In genomic region chr5:107965355-107965991, GRCm38 (mm10) we compare ENCODE assay signal across 18 mouse cellular contexts. TPM values are rescaled to one million over a fixed set of nuclear protein-coding genes. Genes with fewer than 3 reads are reported as not detected.
DNase-seq lines count a peak whose midpoint lies in the region; ATAC-seq lines count a peak whose summit lies in the region.
"Had no signal": no experiment of that assay in that cellular context is flagged by ENCODE, and none has a peak within 500 bp of the region (broad histone marks: within the 10 kb centered on the region; RNA-seq: fewer than 3 reads in every experiment).

No protein-coding gene starts in this region.

- H3K4me3 ChIP-seq in embryonic facial prominence, embryonic 13.5 days: no peak overlapping the region
- no peak overlapping the region for H3K4me3 ChIP-seq in embryonic facial prominence, embryonic 10.5 days
- peak overlapping the region; percentile 73 for H3K4me3 ChIP-seq in megakaryocyte, embryonic 14.5 days (replicated peaks)
- no peak overlapping the region for H3K4me3 ChIP-seq in liver, embryonic 11.5 days (ENCODE audit: low read depth, low read length)
- H3K4me3 ChIP-seq in macrophage (ENCODE audit: inconsistent target): no peak overlapping the region
- H3K4me3 ChIP-seq in hindbrain, embryonic 16.5 days (ENCODE audit: low read length): no peak overlapping the region
- H3K4me3 ChIP-seq: heart, adult 2 months; hindbrain, embryonic 10.5 days; midbrain, embryonic 12.5 days had no signal

- WGBS in embryonic facial prominence, embryonic 13.5 days: 76% methylated on average over 9 of the region's 9 CpGs
- 84% methylated on average over 9 of the region's 9 CpGs for WGBS in embryonic facial prominence, embryonic 10.5 days
- 60% methylated on average over 9 of the region's 9 CpGs for WGBS in liver, embryonic 11.5 days
- 76% methylated on average over 7 of the region's 9 CpGs for WGBS in macrophage (ENCODE audit: missing documents)
- WGBS in hindbrain, embryonic 16.5 days: 72% methylated on average over 9 of the region's 9 CpGs

- H3K79me2 ChIP-seq in macrophage (ENCODE audit: inconsistent target): peaks cover 85% of the 10 kb centered on the region

- H3K9me3 ChIP-seq in embryonic facial prominence, embryonic 13.5 days: no peaks in the 10 kb centered on the region
- no peaks in the 10 kb centered on the region for H3K9me3 ChIP-seq in embryonic facial prominence, embryonic 10.5 days
- H3K9me3 ChIP-seq in megakaryocyte, embryonic 14.5 days: no peaks in the 10 kb centered on the region
- H3K9me3 ChIP-seq in liver, embryonic 11.5 days (ENCODE audit: control insufficient read depth, low read length): no peaks in the 10 kb centered on the region
- H3K9me3 ChIP-seq in hindbrain, embryonic 16.5 days (ENCODE audit: control insufficient read depth, low read length): no peaks in the 10 kb centered on the region
- H3K9me3 ChIP-seq: hindbrain, embryonic 10.5 days; midbrain, embryonic 12.5 days had no signal

- peak overlapping the region; percentile 51; the same call in 1 of the 2 replicates for H3K27ac ChIP-seq in embryonic facial prominence, embryonic 13.5 days
- no peak overlapping the region for H3K27ac ChIP-seq in embryonic facial prominence, embryonic 10.5 days (replicated peaks)
- H3K27ac ChIP-seq in liver, embryonic 11.5 days (ENCODE audit: low read depth, low read length): peak overlapping the region; percentile 70
- H3K27ac ChIP-seq in macrophage: peak overlapping the region; percentile 51; the same call in 1 of the 2 replicates
- no peak overlapping the region for H3K27ac ChIP-seq in hindbrain, embryonic 16.5 days (ENCODE audit: low read depth, low read length)
- H3K27ac ChIP-seq: heart, adult 2 months; hindbrain, embryonic 10.5 days; midbrain, embryonic 12.5 days had no signal

- H3K4me2 ChIP-seq in embryonic facial prominence, embryonic 13.5 days: no peak overlapping the region
- H3K4me2 ChIP-seq in liver, embryonic 11.5 days: peak overlapping the region; percentile 48
- H3K4me2 ChIP-seq in hindbrain, embryonic 16.5 days (ENCODE audit: low read length): no peak overlapping the region
- H3K4me2 ChIP-seq: midbrain, embryonic 12.5 days had no signal

- DNase-seq in embryonic facial prominence, embryonic 10.5 days (ENCODE audit: low spot score): no peak
- DNase-seq in liver, embryonic 11.5 days (ENCODE audit: low spot score): no peak
- DNase-seq: cerebellum, adult 2 months; gastrocnemius, postnatal 14 days; heart, adult 2 months; kidney, adult 2 months; kidney, postnatal 36 days; layer of hippocampus, adult 9-11 months; lung, adult 2 months had no signal

- H3K9ac ChIP-seq in embryonic facial prominence, embryonic 13.5 days: no peak overlapping the region
- no peak overlapping the region for H3K9ac ChIP-seq in liver, embryonic 11.5 days (ENCODE audit: low read depth, low read length)
- no peak overlapping the region for H3K9ac ChIP-seq in hindbrain, embryonic 16.5 days (ENCODE audit: low read depth, low read length)
- H3K9ac ChIP-seq: midbrain, embryonic 12.5 days had no signal

- peaks cover 19% of the 10 kb centered on the region for H3K4me1 ChIP-seq in embryonic facial prominence, embryonic 13.5 days
- no peaks in the 10 kb centered on the region for H3K4me1 ChIP-seq in embryonic facial prominence, embryonic 10.5 days
- H3K4me1 ChIP-seq in megakaryocyte, embryonic 14.5 days: peaks cover 94% of the 10 kb centered on the region
- H3K4me1 ChIP-seq in liver, embryonic 11.5 days (replicated peaks; ENCODE audit: control insufficient read depth, insufficient read depth, low read length): peaks cover 53% of the 10 kb centered on the region
- peaks cover 12% of the 10 kb centered on the region for H3K4me1 ChIP-seq in hindbrain, embryonic 16.5 days (ENCODE audit: control insufficient read depth, insufficient read depth, low read depth, low read length)
- H3K4me1 ChIP-seq: hindbrain, embryonic 10.5 days; midbrain, embryonic 12.5 days had no signal

- ATAC-seq in embryonic facial prominence, embryonic 13.5 days (ENCODE audit: insufficient number of reproducible peaks, insufficient read depth, low FRiP score, low TSS enrichment, low read depth): no peak
- no peak for ATAC-seq in megakaryocyte, adult 5-6 weeks (ENCODE audit: poor library complexity, severe bottlenecking)
- ATAC-seq in liver, embryonic 11.5 days (replicated peaks; ENCODE audit: low FRiP score): peak; percentile 45; the same call in 1 of the 2 replicates
- ATAC-seq in hindbrain, embryonic 16.5 days: no peak
- no peak for ATAC-seq in megakaryocyte-erythroid progenitor cell, adult 5-6 weeks (replicated peaks; ENCODE audit: low FRiP score, low TSS enrichment, poor library complexity, severe bottlenecking)
- ATAC-seq: CD4-positive, CD25-positive, alpha-beta regulatory T cell, adult 4 months had no signal

- no peaks in the 10 kb centered on the region for H3K27me3 ChIP-seq in embryonic facial prominence, embryonic 13.5 days
- no peaks in the 10 kb centered on the region for H3K27me3 ChIP-seq in embryonic facial prominence, embryonic 10.5 days (replicated peaks; ENCODE audit: low read depth, poor library complexity, severe bottlenecking)
- no peaks in the 10 kb centered on the region for H3K27me3 ChIP-seq in megakaryocyte, embryonic 14.5 days (replicated peaks)
- H3K27me3 ChIP-seq in liver, embryonic 11.5 days (replicated peaks; ENCODE audit: control insufficient read depth, insufficient read depth, low read length): no peaks in the 10 kb centered on the region
- no peaks in the 10 kb centered on the region for H3K27me3 ChIP-seq in hindbrain, embryonic 16.5 days (replicated peaks; ENCODE audit: control insufficient read depth, insufficient read depth, low read length)
- H3K27me3 ChIP-seq: midbrain, embryonic 12.5 days had no signal

- no peaks in the 10 kb centered on the region for H3K36me3 ChIP-seq in embryonic facial prominence, embryonic 13.5 days
- no peaks in the 10 kb centered on the region for H3K36me3 ChIP-seq in embryonic facial prominence, embryonic 10.5 days (replicated peaks)
- peaks cover 6% of the 10 kb centered on the region for H3K36me3 ChIP-seq in megakaryocyte, embryonic 14.5 days (replicated peaks; ENCODE audit: low read length)
- H3K36me3 ChIP-seq in liver, embryonic 11.5 days (ENCODE audit: control insufficient read depth, insufficient read depth, low read length): no peaks in the 10 kb centered on the region
- no peaks in the 10 kb centered on the region for H3K36me3 ChIP-seq in macrophage (ENCODE audit: inconsistent target)
- no peaks in the 10 kb centered on the region for H3K36me3 ChIP-seq in hindbrain, embryonic 16.5 days (ENCODE audit: control insufficient read depth, insufficient read depth, low read length)
- H3K36me3 ChIP-seq: hindbrain, embryonic 10.5 days; midbrain, embryonic 12.5 days had no signal

RNA-seq across cellular contexts. Expression of gene Fam69a, which starts 21.4 kb away (rescaled TPM):
- polyA plus RNA-seq in embryonic facial prominence, embryonic 13.5 days (2015; fragmentation: Nextera tagmentation; extraction: Ambion mirVana): 25.5 and 26.1 TPM in 2 replicates
- polyA plus RNA-seq in embryonic facial prominence, embryonic 10.5 days (2016; fragmentation: Nextera tagmentation; extraction: Ambion mirVana): 16.5 and 16.7 TPM in 2 replicates
- 0.94 TPM in 1 of 2 replicates, not detected in the other for polyA plus RNA-seq in megakaryocyte, embryonic 14.5 days (2012; ENCODE audit: insufficient read depth, low replicate concordance)
- 138 and 149 TPM in 2 replicates for total RNA-seq in megakaryocyte, adult 5-6 weeks (2015)
- 55.5 and 60.0 TPM in 2 replicates for total RNA-seq in megakaryocyte, adult 5-6 weeks (2017)
- 19.5 and 20.6 TPM in 2 replicates for polyA plus RNA-seq in liver, embryonic 11.5 days (2014; fragmentation: Nextera tagmentation; extraction: Ambion mirVana)
- 10 to 100 TPM in 9 of 26 experiments, 1 to 10 TPM in 17; 2.1 to 13.4 (median 8.8) TPM for total RNA-seq in macrophage (2018; cell fraction: chromatin; rRNA removed)
- total RNA-seq in macrophage (2018; cell fraction: cytosol; rRNA removed): 10 to 100 TPM in 25 of 26 experiments, 1 to 10 TPM in 1; 9.2 to 20.7 (median 15.0) TPM
- 10 to 100 TPM in 25 of 26 experiments, 1 to 10 TPM in 1; 9.0 to 28.6 (median 15.9) TPM for total RNA-seq in macrophage (2018; cell fraction: nucleus; rRNA removed)
- polyA plus RNA-seq in macrophage (2018): 9.4 to 24.9 TPM (median 18.7 TPM) in 3 replicates
- 68.1 and 73.3 TPM in 2 replicates for polyA plus RNA-seq in hindbrain, embryonic 16.5 days (2015; fragmentation: Nextera tagmentation; extraction: Ambion mirVana)
- 29.1 and 44.1 TPM in 2 replicates for total RNA-seq in megakaryocyte-erythroid progenitor cell, adult 5-6 weeks (2014; fragmentation: Nextera tagmentation)
- total RNA-seq in megakaryocyte-erythroid progenitor cell, adult 5-6 weeks (2017): 19.2 and 23.6 TPM in 2 replicates

Comparison
In these comparisons a context has a peak if more than half of its experiments do, and no peak if none do; other contexts are left out.
1. H3K27ac ChIP-seq: peak in embryonic facial prominence, embryonic 13.5 days (single experiment), liver, embryonic 11.5 days (single experiment) and macrophage (single experiment); none in embryonic facial prominence, embryonic 10.5 days (single experiment) and hindbrain, embryonic 16.5 days (single experiment).